15 mouse cellular contexts compared by ENCODE assay signal in the genomic region with DNA sequence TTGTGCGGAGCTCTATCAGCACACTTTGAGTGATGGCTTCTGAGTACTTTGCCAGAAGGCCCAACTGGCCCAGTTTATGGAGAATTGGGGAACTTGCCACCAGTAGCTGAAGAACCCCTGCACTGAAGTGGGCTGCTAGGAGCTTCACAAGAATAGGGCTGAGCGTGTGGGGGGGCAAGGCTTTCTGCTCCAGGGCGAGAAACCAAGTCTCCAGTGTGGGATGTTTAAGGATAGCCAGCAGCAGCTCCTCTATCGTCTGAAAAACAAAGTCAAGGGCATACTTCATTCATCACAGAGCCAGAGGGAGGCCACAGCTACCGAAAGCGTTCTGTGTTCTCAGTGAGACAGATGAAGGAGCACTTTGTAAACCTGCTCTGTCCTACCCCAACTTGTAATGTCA. TPM values are rescaled to one million over a fixed set of nuclear protein-coding genes. Genes with fewer than 3 reads are reported as not detected.
"Had no signal": no experiment of that assay in that cellular context is flagged by ENCODE, and none has a peak within 500 bp of the region (broad histone marks: within the 10 kb centered on the region; RNA-seq: fewer than 3 reads in every experiment).

No protein-coding gene starts in this region.

- DNase-seq: lung, adult 2 months; lung, postnatal 14 days; lung, postnatal 36 days; right cerebral cortex, postnatal 14 days; thymus, adult 2 months; thymus, postnatal 25 days; thymus, postnatal 4 days had no signal

RNA-seq across cellular contexts. Expression of a gene that starts 36.6 kb away (rescaled TPM):
- total RNA-seq: monocyte, adult 5-6 weeks; neutrophil, adult 5-6 weeks had no signal
- polyA plus RNA-seq: midbrain, embryonic 13.5 days; neural tube, embryonic 12.5 days; neural tube, embryonic 14.5 days; stomach, postnatal 0 days had no signal

RNA-seq across cellular contexts. Expression of a gene that starts 51.9 kb away (rescaled TPM):
- total RNA-seq: megakaryocyte progenitor cell, adult 5-6 weeks; monocyte, adult 5-6 weeks; neutrophil, adult 5-6 weeks had no signal
- polyA plus RNA-seq: macrophage had no signal
